Mouse (Mus musculus) ES-E14 (cell line): Measurements from ENCODE around the gene Tmem176a. TPM values are rescaled to one million over a fixed set of nuclear protein-coding genes. Genes with fewer than 3 reads are reported as not detected.

Experiments
- DNase-seq: peaks from one replicate; pipeline ENCODE4 v3.0.0-alpha.2; 2013; ENCODE audit warnings: low read depth, low spot score
- H3K27ac ChIP-seq: 2 replicates; pipeline ENCODE4 v1.5.1; 2012; ENCODE audit warnings: low read depth, mild to moderate bottlenecking, low read length, moderate library complexity, mixed read lengths; ENCODE audit not compliant: poor library complexity, insufficient read depth, severe bottlenecking
- H3K36me3 ChIP-seq: 2 replicates; pipeline ENCODE4 v1.6.1; 2012; ENCODE audit warnings: mild to moderate bottlenecking, low read length, moderate library complexity, mixed read lengths; ENCODE audit not compliant: control insufficient read depth, poor library complexity, insufficient read depth, severe bottlenecking
- H3K4me1 ChIP-seq, 2 experiments: fragments of 150-350 bp in 1 of 2; sonication (generic) in 1 of 2; 2 replicates each; pipeline ENCODE4 v1.6.1; 2012; ENCODE audit warnings: low read length in 2 of 2, mild to moderate bottlenecking in 1 of 2, mixed read lengths in 1 of 2; ENCODE audit not compliant: control insufficient read depth in 2 of 2, insufficient read depth in 2 of 2, poor library complexity in 1 of 2
- H3K4me3 ChIP-seq, 2 experiments: fragments of 150-350 bp in 1 of 2; sonication (generic) in 1 of 2; 2 replicates each; pipeline ENCODE4 v1.5.1; 2012; ENCODE audit warnings: low read length in 2 of 2, low read depth in 1 of 2, mild to moderate bottlenecking in 1 of 2, mixed read lengths in 1 of 2; ENCODE audit not compliant: insufficient read depth in 1 of 2, poor library complexity in 1 of 2, severe bottlenecking in 1 of 2
- H3K9ac ChIP-seq: 2 replicates; pipeline ENCODE4 v1.6.1; 2012; ENCODE audit warnings: low read depth, mild to moderate bottlenecking, low read length, mixed read lengths; ENCODE audit not compliant: poor library complexity, insufficient read depth, severe bottlenecking
- H3K9me3 ChIP-seq: fragments of 150-350 bp; sonication (generic); 2 replicates; pipeline ENCODE4 v1.6.1; 2012; ENCODE audit warnings: low read depth, mild to moderate bottlenecking, low read length; ENCODE audit not compliant: control insufficient read depth, insufficient read depth
- CHD2 ChIP-seq: IDR thresholded peaks from 2 replicates; pipeline ENCODE4 v1.6.1; 2014; ENCODE audit warnings: mild to moderate bottlenecking, low read depth, low read length, inconsistent platforms
- HCFC1 ChIP-seq: IDR thresholded peaks from 2 replicates; pipeline ENCODE4 v1.6.1; 2012; ENCODE audit warnings: low read length, inconsistent platforms, borderline replicate concordance; ENCODE audit not compliant: insufficient read depth
- MAFK ChIP-seq: IDR thresholded peaks from 2 replicates; pipeline ENCODE4 v1.6.1; 2014; ENCODE audit warnings: mild to moderate bottlenecking, low read depth, low read length, inconsistent platforms; ENCODE audit not compliant: insufficient read depth
- ZC3H11A ChIP-seq: IDR thresholded peaks from 2 replicates; pipeline ENCODE4 v1.6.1; 2012; ENCODE audit warnings: low read depth, mild to moderate bottlenecking, inconsistent platforms, low read length, borderline replicate concordance
- ZNF384 ChIP-seq: IDR thresholded peaks from 2 replicates; pipeline ENCODE4 v1.6.1; 2012; ENCODE audit warnings: low read depth, low read length, inconsistent platforms
- in situ Hi-C, 2 experiments: fragments of 600-800 bp; cut with MboI; formaldehyde crosslinking; loops; one replicate each; pipeline ENCODE4 v1.15.1; 2025; ENCODE audit warnings: low sequenced_read_pairs in 2 of 2, inconsistent platforms in 1 of 2; ENCODE audit not compliant: unreplicated experiment in 2 of 2
- total RNA-seq: library from RNA; depleted of rRNA; stranded (reverse); fragments of 300-350 nt; gene quantifications from 2 replicates; pipeline ENCODE4 v1.2.3, GENCODE M21; 2012; rRNA removed

Tmem176a gene
- 0.90 and 7.8 TPM in 2 replicates for total RNA-seq

GRCm38 (mm10) chr6:48840371-48840969 is at the start of gene Tmem176a:
TSS of gene Tmem176a (plus strand) at chr6:48840919.
- Histone ChIP-seq H3K4me1 (no peaks in the 10 kb centered on the region), H3K9ac (no peak within 1 kb of the TSS), H3K27ac (no peak within 1 kb of the TSS), H3K36me3 (no peaks in the 10 kb centered on the region), H3K4me3 (no peak within 1 kb of the TSS), H3K9me3 (no peaks in the 10 kb centered on the region)
- DNase-seq: no peak
- in situ Hi-C loops: no loop called here
- TF ChIP-seq ZC3H11A: no peak

GRCm38 (mm10) chr6:48801897-48802296 is 38.8 kb upstream of the Tmem176a start:
- in situ Hi-C loops: no loop called here
- TF ChIP-seq ZNF384: no peak
- no peak for TF ChIP-seq CHD2
- no peak for TF ChIP-seq MAFK
- no peak for TF ChIP-seq HCFC1
- H3K4me1 ChIP-seq: no peaks in the 10 kb centered on the region
- no peaks in the 10 kb centered on the region for H3K9me3 ChIP-seq
- DNase-seq: no peak
- H3K36me3 ChIP-seq: no peaks in the 10 kb centered on the region
- H3K4me3 ChIP-seq: no peak overlapping the region
- no peak overlapping the region for H3K27ac ChIP-seq
- no peak overlapping the region for H3K9ac ChIP-seq

- H3K27ac ChIP-seq: no peak overlapping the region
- in situ Hi-C loops: no loop called here
Measured at GRCm38 (mm10) chr6:48803406-48804051, 37.2 kb upstream of the Tmem176a start.

GRCm38 (mm10) chr6:48804346-48804745 is 36.4 kb upstream of the Tmem176a start:
- Histone ChIP-seq H3K9me3 (no peaks in the 10 kb centered on the region), H3K4me1 (no peaks in the 10 kb centered on the region), H3K36me3 (no peaks in the 10 kb centered on the region), H3K27ac (no peak overlapping the region), H3K4me3 (no peak overlapping the region), H3K9ac (no peak overlapping the region)
- in situ Hi-C loops: no loop called here
- no peak for DNase-seq
- no peak for TF ChIP-seq HCFC1
- TF ChIP-seq ZC3H11A: no peak
- TF ChIP-seq ZNF384: no peak
- no peak for TF ChIP-seq MAFK
- TF ChIP-seq CHD2: no peak

More at GRCm38 (mm10) chr6:48803406-48804051, 37.2 kb upstream of the Tmem176a start:
- Histone ChIP-seq H3K9me3 (no peaks in the 10 kb centered on the region), H3K4me3 (no peak overlapping the region), H3K36me3 (no peaks in the 10 kb centered on the region), H3K9ac (no peak overlapping the region), H3K4me1 (no peaks in the 10 kb centered on the region)
- DNase-seq: no peak
- no peak for TF ChIP-seq MAFK
- TF ChIP-seq ZNF384: no peak
- no peak for TF ChIP-seq ZC3H11A
- no peak for TF ChIP-seq HCFC1
- no peak for TF ChIP-seq CHD2

- H3K27ac ChIP-seq: no peak overlapping the region
- no peaks in the 10 kb centered on the region for H3K4me1 ChIP-seq
- no peaks in the 10 kb centered on the region for H3K36me3 ChIP-seq
- H3K9ac ChIP-seq: no peak overlapping the region
- DNase-seq: no peak
- in situ Hi-C loops: no loop called here
- H3K9me3 ChIP-seq: no peaks in the 10 kb centered on the region
- no peak overlapping the region for H3K4me3 ChIP-seq
- TF ChIP-seq HCFC1: no peak
- TF ChIP-seq ZNF384: no peak
- no peak for TF ChIP-seq ZC3H11A
- no peak for TF ChIP-seq CHD2
- TF ChIP-seq MAFK: no peak
Measured at GRCm38 (mm10) chr6:48806746-48807145, 34.0 kb upstream of the Tmem176a start.
